Mouse (Mus musculus) gastrocnemius, postnatal 36 days (tissue): ENCODE results near the gene Plpp7. TPM values are rescaled to one million over a fixed set of nuclear protein-coding genes. Genes with fewer than 3 reads are reported as not detected.

ENCODE experiments used
- DNase-seq, 2 experiments: peaks; one replicate each; pipeline ENCODE4 v3.0.0; 2022
- intact Hi-C: fragments of 180-260 bp; cut with DNase I; formaldehyde crosslinking; loops from one replicate; pipeline ENCODE4 v1.15.1; 2025
- total RNA-seq, 2 experiments: library from RNA; stranded (reverse); gene quantifications; 2 replicates each; pipeline ENCODE4 v1.2.3; 2021

Gene Plpp7
- total RNA-seq, 2 experiments from 2014 or later: 96.9 to 117 TPM

DNA sequence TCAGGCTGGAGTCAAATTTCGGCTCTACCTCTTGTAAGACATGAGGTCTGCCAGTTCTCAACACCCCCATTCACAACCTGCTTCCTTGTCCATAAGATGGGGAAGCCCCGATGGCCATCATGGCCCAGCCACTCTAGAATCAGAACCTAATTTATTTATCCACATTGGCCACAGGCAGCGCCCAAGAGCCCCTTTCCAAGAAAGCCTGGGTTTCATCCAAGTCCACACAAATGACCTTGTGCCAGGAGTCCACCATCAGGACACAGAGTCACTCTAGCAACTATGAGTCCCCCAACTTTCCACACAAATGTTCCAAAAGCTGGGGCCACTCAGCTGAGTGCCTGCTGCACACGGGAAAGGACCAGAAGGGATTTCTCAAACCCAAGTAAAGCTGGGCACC, 29.3 kb upstream of the Plpp7 start:
- intact Hi-C loops: no loop called here
- DNase-seq: no peak

DNA sequence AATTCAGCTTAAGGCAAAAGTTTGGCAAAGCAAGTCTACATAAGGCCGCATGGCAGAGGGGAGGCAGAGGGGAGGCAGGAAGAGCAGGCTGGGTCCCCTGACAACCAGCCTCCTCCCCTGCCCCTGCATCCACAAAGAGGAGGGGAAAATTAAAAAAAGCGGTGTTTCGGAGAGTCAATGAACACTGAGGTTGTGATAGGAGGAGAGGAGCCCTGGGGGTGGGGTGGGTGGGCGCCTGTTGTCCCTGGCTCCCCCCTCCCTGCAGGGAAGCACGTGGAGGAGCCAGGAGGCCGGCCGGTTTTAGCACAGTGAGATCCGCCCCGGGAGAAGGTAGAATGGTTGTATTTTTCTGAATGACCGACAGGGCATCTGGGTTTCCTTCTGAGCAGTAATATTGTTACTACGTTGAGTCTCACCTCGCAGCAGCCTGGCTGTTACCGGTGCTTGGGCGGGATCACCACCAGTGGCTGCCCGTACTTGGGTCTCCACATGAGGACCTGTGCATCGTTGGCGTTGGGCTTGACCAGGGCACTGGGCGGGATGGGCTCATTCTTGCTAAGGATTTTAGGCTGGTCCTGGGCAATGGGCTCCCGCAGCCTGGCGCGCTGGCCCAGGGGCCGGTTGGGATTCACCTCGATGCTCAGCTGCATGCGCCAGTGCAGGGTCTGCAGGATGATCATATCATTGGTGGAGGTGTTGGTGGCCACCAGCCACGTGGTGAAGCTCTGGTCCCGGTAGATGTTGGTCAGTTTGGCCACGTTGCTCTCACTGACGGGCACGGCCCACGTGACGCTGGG, 26.3 kb upstream of the Plpp7 start:
- intact Hi-C loops: no loop called here
- no peak for DNase-seq

GRCm38 (mm10) chr2:32070747-32071146, 24.6 kb upstream of the Plpp7 start:
- DNase-seq: no peak
- intact Hi-C loops: no loop called here

GRCm38 (mm10) chr2:32074404-32074803, 20.9 kb upstream of the Plpp7 start:
- peak in 1 of 2 experiments; percentile 26 for DNase-seq
- intact Hi-C loops: no loop called here

DNA sequence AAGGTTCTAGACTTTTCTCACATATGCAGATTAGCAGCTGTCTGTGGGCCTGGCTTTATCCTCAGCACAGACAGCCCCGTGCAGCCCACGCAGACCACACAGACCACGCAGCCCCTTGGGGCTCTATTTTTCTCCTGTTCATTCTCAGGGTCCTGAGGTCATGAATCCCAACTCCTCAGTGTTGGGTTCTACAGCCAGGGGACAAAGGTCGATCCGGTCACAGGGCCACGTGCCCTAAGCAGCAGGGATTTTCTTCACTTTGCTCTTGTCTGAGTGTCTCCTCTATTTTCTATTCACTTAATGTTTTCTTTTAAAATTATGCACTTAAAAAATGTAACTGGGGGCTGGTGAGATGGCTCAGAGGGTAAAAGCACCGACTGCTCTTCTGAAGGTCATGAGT, 20.0 kb upstream of the Plpp7 start:
- intact Hi-C loops: no loop called here
- no peak for DNase-seq

DNA sequence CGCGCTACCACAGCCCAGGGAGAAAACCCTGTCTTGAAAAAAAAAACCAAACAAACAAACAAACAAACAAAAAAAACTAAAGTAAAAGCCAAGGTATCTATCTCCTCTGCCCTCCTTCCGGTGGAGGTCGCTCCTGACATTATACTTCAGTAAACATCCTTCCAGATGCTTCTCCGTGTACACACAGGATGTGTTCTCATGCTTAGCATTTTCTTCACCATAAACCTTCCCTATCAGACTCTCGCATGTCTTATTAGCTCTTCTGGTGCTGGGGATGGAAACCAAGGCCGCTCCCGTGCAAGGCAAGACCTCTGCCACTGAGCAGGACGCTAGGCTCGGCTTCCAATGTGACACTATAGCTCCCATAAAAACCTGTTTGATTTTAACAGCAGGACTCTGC, 17.6 kb upstream of the Plpp7 start:
- no peak for DNase-seq
- intact Hi-C loops: no loop called here

GRCm38 (mm10) chr2:32078522-32078921, 16.8 kb upstream of the Plpp7 start:
- intact Hi-C loops: no loop called here
- peak in 1 of 2 experiments; percentile 37 for DNase-seq

DNA sequence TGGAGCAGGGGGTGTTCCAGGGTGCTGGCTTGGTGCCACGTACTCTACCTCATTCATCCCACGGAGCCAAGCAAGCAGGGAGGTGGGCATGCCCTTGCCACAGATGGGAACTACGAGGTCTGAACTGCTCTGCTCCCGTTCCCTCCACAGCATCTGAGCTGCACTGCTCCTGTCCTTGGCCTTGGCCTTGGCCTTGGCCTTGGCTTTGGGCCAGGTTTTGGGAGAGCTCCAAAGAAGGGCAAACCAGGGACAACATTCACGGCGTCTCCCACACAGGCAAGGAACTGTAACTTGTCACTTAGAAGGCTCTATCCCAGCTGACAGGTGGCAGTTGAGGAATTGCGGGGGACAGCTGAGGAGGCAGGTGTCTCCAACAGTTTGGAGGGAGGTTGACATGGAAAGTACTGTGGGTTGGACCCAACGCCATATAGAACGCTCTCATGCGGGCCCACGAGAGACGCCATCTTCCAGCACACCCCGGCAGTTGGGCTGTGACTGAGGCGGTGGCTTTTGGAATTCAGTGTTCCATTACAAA, 16.1 kb upstream of the Plpp7 start:
- intact Hi-C loops: no loop called here
- no peak for DNase-seq

DNA sequence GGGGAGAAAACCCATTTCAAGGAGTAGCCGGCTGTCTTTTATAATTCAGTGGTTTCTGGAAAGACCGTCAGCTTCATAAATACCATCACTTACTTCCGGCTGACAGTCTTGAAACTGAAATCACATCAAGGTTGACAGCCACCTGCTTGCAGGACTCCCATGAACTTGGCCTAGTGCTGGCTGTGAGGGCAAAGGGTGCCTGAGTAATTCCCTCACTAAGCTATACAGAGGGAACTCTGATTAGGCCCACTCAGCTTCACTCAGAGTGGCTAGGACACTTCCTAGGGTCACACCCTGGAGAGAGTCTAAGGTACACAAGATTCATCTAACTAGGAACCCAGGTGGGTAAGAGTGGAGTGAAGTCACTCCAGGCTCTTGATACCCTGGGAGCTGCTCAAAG, 14.6 kb upstream of the Plpp7 start:
- DNase-seq: no peak
- intact Hi-C loops: loop anchor here (5.0 kb wide), 1 partner anchor 33 kb away; no protein-coding TSS in a partner anchor

DNA sequence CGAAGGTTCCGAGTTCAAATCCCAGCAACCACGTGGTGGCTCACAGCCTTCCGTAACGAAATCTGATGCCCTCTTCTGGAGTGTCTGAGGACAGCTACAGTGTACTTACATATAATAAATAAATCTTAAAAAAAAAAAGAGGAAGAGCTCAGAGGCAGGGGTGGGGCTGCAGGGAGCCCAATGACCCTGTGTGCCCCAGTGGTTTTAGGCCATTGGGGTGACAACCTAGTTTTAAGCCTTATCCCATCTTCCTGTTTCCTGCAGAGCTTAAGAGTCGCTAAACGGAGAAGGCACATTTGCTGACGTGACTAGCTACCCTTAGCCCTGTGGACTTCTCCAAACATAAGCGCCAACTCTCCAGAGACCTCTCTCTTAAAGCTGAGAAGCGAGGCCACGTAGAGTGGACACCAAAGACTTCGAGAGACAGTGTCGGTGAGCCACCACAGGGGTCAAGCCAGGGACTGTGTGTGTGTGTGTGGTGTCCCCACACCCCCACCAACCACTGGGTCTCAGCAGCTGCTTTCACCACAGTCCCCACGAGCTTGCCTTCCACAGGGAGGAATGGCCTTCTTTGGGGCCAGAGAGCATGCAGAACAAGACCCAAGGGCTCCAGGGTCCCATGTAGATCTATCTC, 13.9 kb upstream of the Plpp7 start:
- intact Hi-C loops: loop anchor here (5.0 kb wide), 1 partner anchor 34 kb away; no protein-coding TSS in a partner anchor
- DNase-seq: no peak

- intact Hi-C loops: loop anchor here (5.0 kb wide), 1 partner anchor 35 kb away; no protein-coding TSS in a partner anchor
- no peak for DNase-seq
Observed at GRCm38 (mm10) chr2:32082229-32082628, 13.1 kb upstream of the Plpp7 start.

DNA sequence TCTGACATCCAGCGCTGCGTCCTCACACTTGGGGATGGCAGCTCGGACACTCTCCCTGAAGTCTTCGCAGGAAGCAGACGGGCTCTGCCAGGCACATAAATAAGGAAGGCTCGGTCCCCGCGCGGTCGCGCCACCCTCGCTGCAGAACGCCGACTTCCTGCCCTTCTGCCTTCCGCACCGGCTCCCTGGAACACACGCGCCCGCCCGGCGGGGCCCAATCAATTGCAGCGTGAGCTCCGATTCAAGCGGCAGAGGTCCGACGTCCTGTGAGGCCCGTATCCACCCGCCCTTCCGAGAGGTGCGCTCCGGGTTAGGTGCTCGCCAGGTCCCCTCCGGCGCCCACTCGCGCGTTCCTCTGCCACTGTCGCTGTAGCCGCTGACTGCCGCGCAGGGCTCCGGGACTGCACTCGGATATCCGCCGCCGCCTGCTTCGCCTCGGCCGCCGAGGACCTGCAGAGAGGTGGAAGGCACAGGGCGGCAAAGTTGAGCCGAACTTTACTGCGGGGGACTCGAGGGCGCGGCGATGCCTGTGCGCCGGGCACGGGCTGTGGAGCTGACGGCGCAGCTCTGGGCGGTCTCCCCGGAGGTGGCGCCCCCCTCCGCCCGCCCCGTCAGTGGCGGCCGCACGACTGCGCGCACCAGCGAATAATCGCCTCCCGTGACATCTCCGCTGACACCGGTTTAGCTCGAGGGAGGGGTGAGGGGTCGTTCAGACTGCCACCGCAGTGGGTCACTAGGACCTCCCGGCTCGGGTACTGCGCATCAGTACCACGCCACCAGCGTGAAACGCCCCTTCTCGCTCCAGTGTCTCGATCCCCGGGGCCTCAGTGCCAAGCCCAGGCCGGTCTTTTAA, 11.9 kb upstream of the Plpp7 start:
- peak; percentile 40 to 55 for DNase-seq
- intact Hi-C loops: loop anchor here (1.0 to 5.0 kb wide), 2 partner anchors 13 to 36 kb away; no protein-coding TSS in a partner anchor

- intact Hi-C loops: loop anchor here (5.0 kb wide), 1 partner anchor 37 kb away; no protein-coding TSS in a partner anchor
- DNase-seq: no peak
Observed at GRCm38 (mm10) chr2:32084111-32084871, 11.0 kb upstream of the Plpp7 start, which contains the start of gene Fam78a. Gene Fam78a (minus strand): TSS chr2:32084857.

GRCm38 (mm10) chr2:32084872-32085199, 10.5 kb upstream of the Plpp7 start:
- intact Hi-C loops: loop anchor here (5.0 kb wide), 2 partner anchors 38 to 47 kb away; no protein-coding TSS in a partner anchor
- DNase-seq: no peak

DNA sequence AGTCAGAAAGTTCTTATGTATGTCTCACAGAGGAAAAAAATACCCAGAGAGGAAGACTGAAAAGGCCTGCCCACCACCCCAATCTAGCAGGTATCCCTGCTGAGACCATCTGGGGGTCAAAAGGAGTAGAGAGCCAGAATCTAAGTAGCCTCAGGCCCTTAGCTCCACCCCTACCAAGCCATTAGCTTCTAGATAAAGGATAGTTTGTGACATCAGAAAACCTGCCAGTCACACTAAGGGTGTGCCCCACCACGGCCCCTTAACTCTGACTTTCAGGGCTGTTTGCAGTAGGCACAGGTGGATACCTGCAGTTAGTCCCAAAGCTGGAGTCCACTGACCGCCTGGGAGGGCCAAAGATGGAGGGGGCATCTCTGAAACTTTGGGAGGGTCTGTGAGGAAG, 10.1 kb upstream of the Plpp7 start:
- DNase-seq: no peak
- intact Hi-C loops: loop anchor here (5.0 kb wide), 1 partner anchor 47 kb away; no protein-coding TSS in a partner anchor

DNA sequence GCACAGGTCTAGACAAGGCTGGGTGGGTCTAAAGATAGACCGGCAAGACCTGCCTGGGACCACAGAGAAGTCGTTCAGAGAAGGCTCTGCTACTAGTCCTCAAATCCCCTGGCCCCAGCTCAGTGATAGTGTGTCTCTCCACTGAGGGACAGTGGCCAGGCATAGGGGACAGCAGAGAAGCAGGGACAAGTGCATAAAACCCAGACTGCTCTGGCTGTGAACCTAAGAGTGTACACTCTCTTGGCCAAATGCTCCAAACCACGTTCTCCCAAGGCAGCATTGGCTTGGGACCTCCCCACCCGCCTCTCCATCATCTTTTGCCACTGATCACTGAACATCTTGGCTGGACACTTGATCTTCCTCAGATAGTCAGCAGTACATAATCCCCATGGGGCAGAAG, 7.7 kb upstream of the Plpp7 start:
- intact Hi-C loops: loop anchor here (5.0 kb wide), 1 partner anchor 45 kb away; no protein-coding TSS in a partner anchor
- DNase-seq: no peak

DNA sequence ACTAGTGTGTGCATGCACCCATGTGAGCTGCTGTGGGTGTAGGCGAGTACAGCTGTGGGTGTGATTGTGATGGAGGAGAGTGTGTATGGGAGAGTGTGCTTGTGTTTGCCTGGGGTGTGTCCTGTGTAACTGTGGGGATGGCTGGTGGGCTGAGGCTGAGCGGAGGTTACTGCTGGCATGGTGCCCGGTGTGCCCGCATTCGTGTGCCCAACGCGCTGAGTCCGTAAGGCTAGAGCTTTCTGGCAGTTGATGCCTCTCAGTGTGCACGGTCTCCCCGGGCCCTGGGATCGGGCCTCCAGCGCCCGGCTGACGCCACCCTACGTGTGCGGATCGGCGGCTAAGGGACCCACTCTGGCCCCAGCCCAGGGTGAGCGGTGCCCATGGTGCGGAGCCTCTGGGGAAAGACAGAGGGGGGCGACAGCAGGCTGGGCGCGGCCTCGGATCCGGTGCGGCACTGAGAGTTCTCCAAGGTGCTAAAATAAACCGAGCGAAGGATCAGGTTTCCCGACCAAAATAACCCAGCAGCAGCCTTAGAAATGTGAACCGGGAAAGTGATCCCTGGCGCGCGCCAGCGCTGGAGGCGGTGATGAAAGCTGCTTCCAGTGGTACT, 6.9 kb upstream of the Plpp7 start:
- intact Hi-C loops: loop anchor here (5.0 kb wide), 1 partner anchor 44 kb away; no protein-coding TSS in a partner anchor
- peak; percentile 61 to 62 for DNase-seq

- DNase-seq: no peak
- intact Hi-C loops: loop anchor here (5.0 kb wide), 1 partner anchor 43 kb away; no protein-coding TSS in a partner anchor
Observed at GRCm38 (mm10) chr2:32089606-32090005, 5.7 kb upstream of the Plpp7 start.

DNA sequence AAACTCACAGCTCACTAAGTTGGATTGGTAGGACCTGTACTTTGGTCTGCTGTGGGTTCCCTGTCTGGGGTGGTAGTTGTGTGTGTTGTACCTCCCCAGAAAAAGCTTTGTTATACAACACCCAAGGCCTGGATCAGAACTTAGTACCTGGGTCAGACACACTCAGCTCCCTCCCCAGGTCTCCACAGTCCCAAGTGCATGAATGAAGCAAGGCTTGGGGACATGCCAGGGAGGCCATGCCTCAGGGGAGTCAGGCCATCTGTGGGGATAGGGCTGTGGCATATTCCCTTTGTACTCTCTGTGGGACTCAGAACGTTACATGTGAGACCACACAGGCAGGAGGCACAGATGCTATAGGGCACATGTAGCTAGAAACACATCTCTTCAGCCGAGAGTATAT, 5.2 kb upstream of the Plpp7 start:
- DNase-seq: no peak
- intact Hi-C loops: no loop called here
